Mouse (Mus musculus) cerebellum, adult 2 months (tissue): ENCODE data around the gene Slc38a9.

Experiments
- CTCF ChIP-seq: fragments of 200-500 bp; IDR thresholded peaks from 2 replicates; pipeline ENCODE4 v1.5.1; 2011; ENCODE audit warnings: low read depth, mild to moderate bottlenecking, control low read depth, low read length, moderate library complexity, borderline replicate concordance; ENCODE audit not compliant: insufficient read depth
- POLR2A ChIP-seq: fragments of 200-500 bp; IDR thresholded peaks from 2 replicates; pipeline ENCODE4 v1.6.1; 2011; ENCODE audit warnings: low read length, control low read depth, borderline replicate concordance; ENCODE audit not compliant: insufficient read depth

DNA sequence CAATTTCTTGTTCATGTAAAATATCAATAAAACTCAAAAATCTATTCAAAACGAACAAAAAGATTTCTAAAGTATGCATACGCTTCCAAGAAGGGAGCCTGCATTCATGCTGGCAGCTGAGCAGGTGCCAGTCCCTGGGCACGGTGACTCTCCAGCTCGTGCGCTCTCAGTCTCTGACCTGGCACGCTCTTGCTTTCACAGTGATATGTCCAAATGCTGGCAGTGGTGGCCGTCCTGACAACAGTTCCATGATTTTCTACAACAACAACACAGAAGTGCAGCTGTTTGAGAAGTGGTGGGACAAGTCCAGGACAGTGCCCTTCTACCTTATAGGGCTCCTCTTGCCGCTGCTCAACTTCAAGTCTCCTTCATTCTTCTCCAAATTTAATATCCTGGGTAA is 40.7 kb downstream of the Slc38a9 start:
- TF ChIP-seq CTCF = no peak
- no peak for TF ChIP-seq POLR2A
